Mouse (Mus musculus): Measurements from ENCODE around the gene Mapk11.

GRCm38 (mm10) chr15:89157954-89158353, 8.5 kb upstream of the Mapk11 start:
- TF ChIP-seq CTCF (IDR thresholded peaks at IDR 0.05; ENCODE audit: borderline replicate concordance, insufficient read depth, low read length) (peak; percentile 31; the same call in 1 of the 2 replicates), POLR2A (IDR thresholded peaks at IDR 0.05; ENCODE audit: low read depth, low read length) (no peak)
